Mouse (Mus musculus) G1E (cell line): Measurements from ENCODE around the gene Cd207. TPM values are rescaled to one million over a fixed set of nuclear protein-coding genes. Genes with fewer than 3 reads are reported as not detected.

ENCODE experiments used
- ATAC-seq: 2 replicates; pipeline ENCODE4 v1.8.0; 2016; ENCODE audit warnings: mild to moderate bottlenecking; ENCODE audit not compliant: insufficient number of reproducible peaks, poor library complexity, low FRiP score, severe bottlenecking; ENCODE audit errors: extremely low read depth
- DNase-seq: peaks from one replicate; pipeline ENCODE4 v3.0.0; 2012; ENCODE audit warnings: low spot score
- H3K27me3 ChIP-seq: 2 replicates; pipeline ENCODE4 v1.6.1; 2012; ENCODE audit warnings: mild to moderate bottlenecking, low read length, inconsistent platforms; ENCODE audit not compliant: insufficient read depth
- H3K36me3 ChIP-seq: replicated peaks from 2 replicates; pipeline ENCODE3; 2012; ENCODE audit warnings: mild to moderate bottlenecking, inconsistent platforms
- H3K4me1 ChIP-seq: 2 replicates; pipeline ENCODE4 v1.6.1; 2012; ENCODE audit warnings: low read depth, low read length, inconsistent platforms, mixed read lengths; ENCODE audit not compliant: insufficient read depth
- H3K4me3 ChIP-seq: 2 replicates; pipeline ENCODE4 v1.5.1; 2012; ENCODE audit warnings: low read depth, mild to moderate bottlenecking, inconsistent platforms, low read length, moderate library complexity, mixed read lengths
- H3K9me3 ChIP-seq: replicated peaks from 2 replicates; pipeline ENCODE4 v1.6.1; 2012; ENCODE audit warnings: inconsistent platforms
- CTCF ChIP-seq: IDR thresholded peaks from 2 replicates; pipeline ENCODE4 v1.5.1; 2012; ENCODE audit warnings: low read depth, low read length, inconsistent platforms, mixed read lengths
- GATA1 ChIP-seq: IDR thresholded peaks from 2 replicates; pipeline ENCODE4 v1.6.1; 2012; ENCODE audit warnings: borderline replicate concordance, low read length, inconsistent platforms, mixed read lengths
- GATA2 ChIP-seq: IDR thresholded peaks from 2 replicates; pipeline ENCODE4 v1.6.1; 2012; ENCODE audit warnings: low read depth, low read length, inconsistent platforms, borderline replicate concordance
- POLR2AphosphoS5 ChIP-seq: IDR thresholded peaks from 2 replicates; pipeline ENCODE4 v1.6.1; 2012; ENCODE audit warnings: low read depth, low read length, inconsistent platforms; ENCODE audit not compliant: insufficient replicate concordance
- TAL1 ChIP-seq: conservative IDR thresholded peaks from 2 replicates; pipeline ENCODE4 v1.6.1; 2012; ENCODE audit warnings: low read depth, low read length, inconsistent platforms, mixed read lengths
- polyA plus RNA-seq: library from polyadenylated mRNA; stranded (reverse); fragments of >175 nt; gene quantifications from 2 replicates; pipeline ENCODE4 v1.2.3, GENCODE M21; 2012
- total RNA-seq, 2 experiments: library from RNA; stranded (forward) in 1 of 2; stranded (reverse) in 1 of 2; fragments of 200-1000 nt in 1 of 2; fragments of >200 nt in 1 of 2; fragmentation: Nextera tagmentation in 1 of 2; gene quantifications; 2 replicates each; pipeline ENCODE4 v1.2.3; 2014 to 2017

The Cd207 gene
- total and polyA plus RNA-seq, 3 experiments, result not detected

DNA sequence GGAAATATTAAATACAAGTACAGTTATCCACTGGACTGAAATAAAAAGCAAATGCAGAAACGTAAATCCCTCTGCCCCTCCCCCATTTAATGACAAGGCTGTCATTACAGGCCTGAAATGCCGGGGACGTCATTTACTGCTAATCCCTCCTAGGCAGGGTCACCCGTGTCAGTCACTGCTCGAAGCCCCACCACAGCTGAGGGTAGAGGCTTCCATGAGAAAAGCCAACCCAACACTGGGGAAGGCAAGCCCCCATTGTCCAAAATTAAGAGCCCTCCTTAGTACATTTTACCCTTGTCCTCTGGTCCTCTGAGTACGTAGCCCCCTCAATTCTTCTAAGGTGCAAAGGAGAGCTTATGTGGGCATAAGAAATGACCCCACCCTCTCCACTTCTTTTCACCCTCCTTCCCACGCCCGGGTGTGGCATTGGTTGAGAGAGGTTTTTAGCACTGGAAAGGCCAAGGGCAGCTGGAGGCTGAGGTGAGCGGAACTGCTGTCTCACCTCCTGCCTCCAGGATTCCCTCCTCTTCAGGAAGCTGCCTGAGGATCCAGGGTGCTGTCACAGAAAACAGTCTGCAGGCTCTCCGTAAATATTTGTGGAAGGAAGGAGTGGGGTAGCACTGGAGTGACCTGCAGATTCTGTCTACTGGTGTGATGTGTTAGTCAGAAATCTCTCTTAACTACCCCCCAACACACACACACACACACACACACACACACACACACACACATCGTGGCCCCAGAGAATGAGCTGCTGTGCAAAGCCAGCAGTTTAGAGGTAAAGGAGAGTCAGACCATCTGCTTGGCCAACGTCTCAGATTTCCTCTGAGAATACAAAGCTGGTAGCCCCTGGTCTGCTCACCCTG is 35.8 kb upstream of the Cd207 start:
- TF ChIP-seq CTCF (no peak), GATA2 (no peak), POLR2AphosphoS5 (no peak), TAL1 (no peak), GATA1 (no peak)
- no peaks in the 10 kb centered on the region for H3K36me3 ChIP-seq
- no peaks in the 10 kb centered on the region for H3K4me1 ChIP-seq
- DNase-seq (no peak), ATAC-seq (no peak)
- H3K4me3 ChIP-seq, result no peak overlapping the region
- no peaks in the 10 kb centered on the region for H3K9me3 ChIP-seq
- peaks cover 56% of the 10 kb centered on the region for H3K27me3 ChIP-seq

GRCm38 (mm10) chr6:83711725-83712475 is 34.2 kb upstream of the Cd207 start:
- no peak for DNase-seq
- Histone ChIP-seq H3K4me3 (no peak overlapping the region), H3K9me3 (no peaks in the 10 kb centered on the region), H3K4me1 (no peaks in the 10 kb centered on the region), H3K36me3 (no peaks in the 10 kb centered on the region), H3K27me3 (peaks cover 59% of the 10 kb centered on the region)
- no peak for TF ChIP-seq TAL1
- TF ChIP-seq CTCF, result no peak
- no peak for TF ChIP-seq POLR2AphosphoS5
- TF ChIP-seq GATA2, result no peak
- TF ChIP-seq GATA1, result no peak
- no peak for ATAC-seq

DNA sequence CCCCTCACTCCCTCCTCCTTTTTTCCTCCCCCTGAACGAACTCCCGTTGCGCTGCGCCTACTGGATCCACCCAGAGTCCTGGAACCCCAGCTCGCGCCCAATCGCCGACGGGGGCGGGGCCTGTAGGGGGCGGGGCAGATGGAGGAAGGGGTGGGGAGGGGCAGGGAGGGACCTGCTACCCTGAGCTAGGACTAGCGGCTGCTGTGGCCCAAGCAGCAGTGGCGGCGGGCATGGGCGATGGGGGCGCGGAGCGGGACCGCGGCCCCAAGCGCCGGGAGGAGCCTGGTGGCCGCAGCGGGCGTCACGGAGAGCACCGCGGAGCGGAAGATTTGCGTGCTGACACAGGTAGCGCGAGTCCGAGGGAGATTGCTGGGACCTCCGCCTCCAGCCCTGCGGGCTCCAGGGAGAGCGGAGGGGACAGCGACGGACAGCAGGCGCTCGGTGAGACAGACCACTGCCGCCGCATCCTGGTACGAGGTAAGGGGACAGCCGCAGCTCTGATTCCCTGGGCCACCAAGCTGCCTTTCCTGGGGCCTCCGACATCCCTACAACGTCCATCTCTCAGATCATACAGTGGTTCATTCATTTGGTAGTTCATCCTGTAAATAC is 33.5 kb upstream of the Cd207 start, which contains the start of gene Vax2:
TSS of gene Vax2 (plus strand) at position 198 of the 609 bp plus-strand sequence.
- Histone ChIP-seq H3K36me3 (no peaks in the 10 kb centered on the region), H3K4me3 (no peak within 1 kb of the TSS), H3K9me3 (no peaks in the 10 kb centered on the region), H3K4me1 (no peaks in the 10 kb centered on the region), H3K27me3 (peaks cover 58% of the 10 kb centered on the region)
- ATAC-seq, result no peak
- DNase-seq, result no peak
- no peak for TF ChIP-seq GATA1
- no peak for TF ChIP-seq CTCF
- TF ChIP-seq POLR2AphosphoS5, result no peak
- TF ChIP-seq TAL1, result no peak
- TF ChIP-seq GATA2, result no peak

DNA sequence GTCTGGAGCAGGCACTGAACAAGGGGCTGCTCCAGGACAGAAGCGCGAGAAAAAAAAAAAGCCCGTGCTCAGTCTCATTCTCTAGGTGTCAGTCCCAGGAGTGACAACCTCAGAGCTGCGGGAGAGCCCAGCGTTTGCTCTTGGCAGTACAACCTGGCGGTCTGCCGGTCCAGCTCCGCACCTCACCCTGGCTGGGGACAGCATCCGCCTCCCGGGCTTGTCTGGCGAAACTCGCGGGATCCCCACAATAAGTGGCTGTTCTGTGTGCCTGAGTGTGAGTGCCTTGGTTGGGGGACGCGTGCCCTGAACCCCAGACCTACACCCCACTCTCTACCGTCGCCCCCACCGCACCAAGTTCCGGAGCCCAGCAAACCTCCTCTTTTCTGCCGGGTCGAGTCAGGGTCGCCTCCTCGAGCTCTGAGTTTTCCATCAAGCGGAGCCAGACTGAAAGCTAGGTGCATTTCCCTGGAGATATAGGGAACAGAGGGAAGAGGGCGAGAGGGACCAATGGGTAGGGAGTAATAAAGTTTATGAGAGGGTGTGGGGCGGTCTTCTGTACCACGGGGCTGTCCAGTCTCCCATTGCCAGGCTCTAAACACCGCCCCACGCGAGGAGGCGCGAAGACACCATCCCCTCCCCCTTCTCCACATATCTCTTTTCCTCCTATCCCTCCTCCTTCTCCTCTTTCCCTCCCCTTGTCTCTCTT is 32.9 kb upstream of the Cd207 start:
- H3K36me3 ChIP-seq, result no peaks in the 10 kb centered on the region
- no peak overlapping the region for H3K4me3 ChIP-seq
- ATAC-seq (no peak), DNase-seq (no peak)
- H3K27me3 ChIP-seq, result peaks cover 58% of the 10 kb centered on the region
- H3K9me3 ChIP-seq, result no peaks in the 10 kb centered on the region
- TF ChIP-seq TAL1 (no peak), CTCF (no peak)
- no peaks in the 10 kb centered on the region for H3K4me1 ChIP-seq

GRCm38 (mm10) chr6:83707738-83708510 is 30.3 kb upstream of the Cd207 start:
- Histone ChIP-seq H3K36me3 (no peaks in the 10 kb centered on the region), H3K4me3 (no peak overlapping the region), H3K4me1 (no peaks in the 10 kb centered on the region), H3K9me3 (no peaks in the 10 kb centered on the region), H3K27me3 (peaks cover 69% of the 10 kb centered on the region)
- DNase-seq, result no peak
- no peak for ATAC-seq
- TF ChIP-seq GATA1 (no peak), CTCF (no peak), GATA2 (no peak), POLR2AphosphoS5 (no peak)
